Mouse (Mus musculus): ENCODE results near the gene Gcfc2.

DNA sequence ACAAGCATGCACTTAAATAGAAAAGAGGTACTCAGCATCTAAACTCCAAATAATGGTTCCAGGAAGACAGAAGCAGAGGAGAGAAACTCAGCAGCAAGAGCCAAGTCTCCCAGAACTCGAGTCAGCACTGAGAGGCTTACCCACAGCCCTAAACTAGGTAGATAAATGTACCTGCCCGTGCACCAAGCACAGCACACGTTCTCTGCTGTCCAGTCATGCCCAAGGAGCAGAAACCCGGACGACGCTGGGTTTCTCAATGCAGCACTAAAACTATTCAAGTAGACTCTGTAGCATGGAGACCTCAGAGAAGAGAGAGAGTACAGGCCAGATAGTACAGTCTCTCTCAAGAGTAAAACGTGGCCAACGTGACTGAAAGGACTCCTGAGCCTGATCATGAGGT is 36.4 kb downstream of the Gcfc2 start:
- TF ChIP-seq CTCF (IDR thresholded peaks at IDR 0.05; ENCODE audit: low read depth): no peak
- no peak for TF ChIP-seq EP300 (IDR thresholded peaks at IDR 0.05; ENCODE audit: low read depth)

Data from liver, postnatal 0 days (tissue).